Mouse (Mus musculus) left cerebral cortex, adult 2 months (tissue): ENCODE data around the gene Wif1. TPM values are rescaled to one million over a fixed set of nuclear protein-coding genes. Genes with fewer than 3 reads are reported as not detected.

ENCODE experiments used
- DNase-seq, 2 experiments: peaks; one replicate each; pipeline ENCODE4 v3.0.0; 2021 to 2022; ENCODE audit warnings: low spot score in 2 of 2, mixed read lengths in 1 of 2; ENCODE audit errors: extremely low spot score in 1 of 2
- H3K27ac ChIP-seq: fragments of 200-600 bp; 2 replicates; pipeline ENCODE4 v1.8.1; 2022
- H3K4me3 ChIP-seq: fragments of 200-600 bp; 2 replicates; pipeline ENCODE4 v1.8.1; 2022
- CTCF ChIP-seq: fragments of 200-600 bp; IDR thresholded peaks from 2 replicates; pipeline ENCODE4 v1.8.1; 2022; ENCODE audit warnings: antibody characterized with exemption, mild to moderate bottlenecking, moderate library complexity
- intact Hi-C: fragments of 180-260 bp; cut with DNase I; formaldehyde crosslinking; loops from one replicate; pipeline ENCODE4 v1.15.1; 2025
- total RNA-seq, 2 experiments: library from RNA; stranded (reverse); gene quantifications; 2 replicates each; pipeline ENCODE4 v1.2.3; 2021

Gene Wif1
- total RNA-seq, 2 experiments from 2014 or later: 1.4 to 1.7 TPM

DNA sequence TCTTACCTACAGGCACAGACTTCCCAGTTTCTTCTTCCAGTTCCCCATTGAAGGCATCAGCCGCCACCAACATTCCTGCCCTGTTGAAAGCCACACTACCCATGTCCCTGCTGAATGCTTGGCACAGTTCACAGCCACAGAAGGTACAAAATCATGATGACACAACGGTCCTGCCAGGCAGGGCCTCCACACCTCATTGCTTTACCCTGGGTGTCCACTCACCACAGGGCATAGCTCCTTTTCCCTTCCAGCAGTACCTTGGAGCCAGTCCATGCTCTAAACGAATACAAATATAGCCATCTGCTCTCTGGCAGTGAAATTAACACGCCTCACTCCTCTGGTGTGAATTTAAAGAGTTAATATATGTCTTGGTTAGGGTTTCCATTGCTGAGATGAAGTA lies 49.1 kb downstream of the Wif1 start:
- intact Hi-C loops: no loop called here

DNA sequence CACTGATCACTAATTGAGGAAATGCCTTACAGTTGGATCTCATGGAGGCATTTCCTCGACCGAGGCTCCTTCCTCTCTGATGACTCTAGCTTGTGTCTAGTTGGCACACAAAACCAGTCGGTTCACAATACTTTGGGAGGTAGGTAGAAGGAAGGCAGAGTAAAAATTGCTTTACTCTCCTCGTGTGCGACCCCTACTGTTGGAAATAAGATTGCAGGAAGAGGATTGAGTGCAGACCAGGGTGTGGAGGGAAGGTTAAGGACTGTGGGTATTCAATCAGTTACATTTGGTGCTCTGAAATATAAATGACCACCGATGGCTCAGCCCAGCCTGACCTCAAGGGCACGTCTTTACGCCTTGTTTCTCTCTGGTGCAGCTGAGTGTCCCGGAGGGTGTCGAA lies 49.8 kb downstream of the Wif1 start:
- TF ChIP-seq CTCF: peak; percentile 40
- Histone ChIP-seq H3K27ac (no peak overlapping the region), H3K4me3 (no peak overlapping the region)
- intact Hi-C loops: no loop called here
- DNase-seq: no peak

More for the DNA sequence above, 49.1 kb downstream of the Wif1 start:
- Histone ChIP-seq H3K4me3 (no peak overlapping the region), H3K27ac (no peak overlapping the region)
- TF ChIP-seq CTCF: no peak
- DNase-seq: no peak

DNA sequence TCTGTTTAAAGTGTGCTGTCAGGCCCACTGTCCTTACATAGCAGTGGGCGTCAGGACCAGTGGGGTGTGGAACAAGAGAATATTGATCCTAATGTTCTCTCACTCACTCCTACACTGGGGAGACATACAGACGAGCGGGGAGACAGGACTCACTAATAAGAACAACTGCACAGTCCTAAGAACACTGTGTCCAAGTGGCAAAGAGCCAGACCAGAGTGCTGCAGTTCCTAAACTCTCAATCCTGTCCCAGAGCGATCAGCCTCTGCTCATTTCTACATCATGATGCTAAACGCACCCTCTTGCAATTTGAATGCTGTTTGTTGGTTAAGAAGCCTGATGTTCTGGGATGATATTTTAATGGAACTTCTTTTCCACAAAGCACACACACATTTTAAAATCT lies 54.9 kb downstream of the Wif1 start:
- intact Hi-C loops: no loop called here
- Histone ChIP-seq H3K4me3 (no peak overlapping the region), H3K27ac (no peak overlapping the region)
- TF ChIP-seq CTCF: no peak
- DNase-seq: no peak

DNA sequence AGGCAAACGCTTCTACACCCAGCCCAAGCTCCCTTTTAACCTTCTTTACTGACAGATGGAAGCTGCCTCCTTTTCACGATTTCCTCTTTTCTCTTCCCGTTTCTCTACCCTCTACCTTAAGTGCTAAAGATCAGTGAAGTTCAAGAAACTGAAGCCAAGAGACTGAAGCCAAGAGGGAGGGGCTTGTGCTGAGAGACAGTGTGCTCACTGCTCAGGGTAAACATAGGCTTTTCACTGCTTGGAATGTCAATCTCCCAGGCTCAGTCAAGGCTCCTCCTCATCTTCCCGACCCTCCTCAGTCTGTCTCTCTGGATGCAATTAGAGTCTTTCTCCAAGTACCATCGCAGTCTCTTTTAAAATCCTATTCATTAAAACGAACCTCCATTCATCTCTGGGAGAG lies 55.6 kb downstream of the Wif1 start:
- DNase-seq: no peak

DNA sequence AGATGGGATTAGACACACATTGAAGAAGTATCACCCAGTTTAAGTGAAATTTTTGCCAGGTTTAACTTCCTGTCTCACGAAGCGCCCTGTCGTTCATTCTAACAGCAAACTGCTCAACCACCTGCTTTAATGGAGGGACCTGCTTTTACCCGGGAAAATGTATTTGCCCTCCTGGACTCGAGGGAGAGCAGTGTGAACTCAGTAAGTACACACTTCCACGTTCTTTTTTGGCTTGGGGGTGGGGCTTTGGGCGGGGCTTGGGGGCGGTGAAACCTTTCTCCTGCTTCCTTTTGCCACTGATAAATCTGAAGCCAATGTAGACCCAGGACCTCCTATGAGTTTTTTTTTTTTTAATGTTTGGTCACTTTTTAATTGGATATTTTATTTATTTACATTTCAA lies 56.2 kb downstream of the Wif1 start:
- DNase-seq: no peak
- no peak overlapping the region for H3K27ac ChIP-seq
- intact Hi-C loops: no loop called here
- TF ChIP-seq CTCF: no peak
- H3K4me3 ChIP-seq: no peak overlapping the region

More for the DNA sequence above, 55.6 kb downstream of the Wif1 start:
- Histone ChIP-seq H3K4me3 (no peak overlapping the region), H3K27ac (no peak overlapping the region)
- TF ChIP-seq CTCF: no peak
- intact Hi-C loops: no loop called here

DNA sequence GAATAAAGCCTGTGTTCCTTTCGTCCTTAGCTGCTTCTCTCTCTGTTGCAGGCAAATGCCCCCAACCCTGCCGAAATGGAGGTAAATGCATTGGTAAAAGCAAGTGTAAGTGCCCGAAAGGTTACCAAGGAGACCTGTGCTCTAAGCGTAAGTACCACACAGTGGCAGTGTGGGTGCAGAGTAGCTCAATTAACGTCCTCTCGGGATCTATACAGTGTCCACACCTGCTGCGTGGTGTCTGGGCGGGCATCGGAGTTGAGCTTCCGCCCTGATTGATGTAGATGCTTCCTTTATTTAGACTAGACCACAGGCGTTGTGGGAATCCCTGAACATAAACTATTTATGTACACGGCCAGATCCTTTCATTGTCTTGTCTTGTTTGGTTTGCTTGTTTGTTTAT lies 62.2 kb downstream of the Wif1 start:
- Histone ChIP-seq H3K27ac (no peak overlapping the region), H3K4me3 (no peak overlapping the region)
- TF ChIP-seq CTCF: no peak
- DNase-seq: no peak
- intact Hi-C loops: no loop called here

DNA sequence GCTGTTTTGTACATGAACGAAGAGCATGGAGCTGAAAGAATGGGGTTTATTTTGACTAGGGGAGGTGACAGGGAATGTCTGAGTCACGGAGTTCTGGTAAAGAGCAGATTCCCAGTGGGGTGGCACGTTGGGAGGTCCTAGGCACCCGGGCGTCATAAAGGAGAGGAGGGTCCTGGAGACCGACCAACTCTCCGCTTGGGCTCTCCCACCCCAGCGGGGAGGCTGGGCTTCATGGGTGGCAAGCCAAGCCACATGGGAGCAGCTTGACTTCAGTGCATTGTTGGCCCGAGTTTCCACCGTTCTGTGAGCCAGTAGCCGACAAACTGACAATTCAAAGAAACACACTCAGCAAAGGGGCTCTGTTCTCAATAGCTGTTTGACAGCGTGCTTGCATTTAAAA lies 64.5 kb downstream of the Wif1 start:
- no peak for TF ChIP-seq CTCF
- H3K27ac ChIP-seq: no peak overlapping the region
- no peak overlapping the region for H3K4me3 ChIP-seq
- intact Hi-C loops: no loop called here
- no peak for DNase-seq

DNA sequence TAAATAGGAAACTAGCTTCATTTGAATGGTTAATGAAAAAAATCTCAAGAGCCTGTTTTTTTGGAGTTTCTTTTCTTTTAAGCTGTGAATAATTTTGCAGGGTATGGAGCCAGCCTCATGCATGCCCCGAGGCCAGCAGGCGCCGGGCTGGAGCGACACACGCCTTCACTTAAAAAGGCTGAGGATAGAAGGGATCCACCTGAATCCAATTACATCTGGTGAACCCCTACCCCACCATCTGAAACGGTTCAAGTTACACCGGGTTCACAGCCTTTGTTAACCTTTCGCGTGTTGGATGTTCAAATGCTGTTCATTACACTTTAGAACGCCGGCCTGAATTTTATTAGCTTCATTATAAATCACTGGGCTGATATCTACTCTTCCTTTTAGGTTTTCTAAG lies 65.9 kb downstream of the Wif1 start:
- TF ChIP-seq CTCF: no peak
- intact Hi-C loops: no loop called here
- DNase-seq: no peak
- Histone ChIP-seq H3K27ac (no peak overlapping the region), H3K4me3 (no peak overlapping the region)

DNA sequence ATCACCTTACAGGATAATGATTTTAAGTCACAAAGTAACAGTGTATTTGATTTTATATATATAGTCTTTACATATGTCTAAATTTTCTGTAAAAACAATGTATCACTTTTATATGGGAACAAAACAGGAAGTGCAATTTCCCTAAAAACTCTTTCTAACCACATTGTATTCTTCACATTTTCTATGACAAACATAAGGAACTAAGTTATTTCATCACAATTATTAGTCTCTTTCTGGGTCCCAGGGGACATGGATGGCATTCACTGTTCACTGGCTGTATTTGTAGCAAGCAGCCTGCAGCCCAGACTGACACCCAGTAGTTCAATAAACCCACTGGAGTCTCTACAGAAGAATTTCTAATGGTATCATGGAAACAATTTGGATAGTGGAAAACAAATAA lies 82.4 kb downstream of the Wif1 start:
- H3K4me3 ChIP-seq: no peak overlapping the region
- no peak overlapping the region for H3K27ac ChIP-seq
- no peak for TF ChIP-seq CTCF
- no peak for DNase-seq
- intact Hi-C loops: no loop called here

DNA sequence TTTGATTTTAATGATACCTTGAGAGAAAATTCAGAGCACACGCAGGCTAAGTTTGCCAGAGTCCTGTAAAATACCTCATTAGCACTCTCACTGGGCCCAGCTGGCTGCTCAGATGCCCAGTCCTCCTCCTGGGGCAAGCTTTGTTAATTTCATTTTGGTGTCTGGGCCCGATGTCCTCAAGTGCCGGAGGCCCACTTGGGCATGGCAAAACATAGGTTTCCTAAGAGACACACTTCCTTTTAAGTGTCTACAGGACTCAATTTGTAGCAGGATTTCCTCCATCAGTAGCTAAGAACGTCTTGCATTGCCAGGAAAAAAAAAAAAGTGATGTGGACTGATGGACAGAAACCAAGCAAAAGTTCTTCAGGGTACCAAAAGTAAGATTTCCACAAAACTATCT lies 82.9 kb downstream of the Wif1 start:
- TF ChIP-seq CTCF: no peak
- Histone ChIP-seq H3K4me3 (no peak overlapping the region), H3K27ac (no peak overlapping the region)
- intact Hi-C loops: no loop called here
- no peak for DNase-seq

DNA sequence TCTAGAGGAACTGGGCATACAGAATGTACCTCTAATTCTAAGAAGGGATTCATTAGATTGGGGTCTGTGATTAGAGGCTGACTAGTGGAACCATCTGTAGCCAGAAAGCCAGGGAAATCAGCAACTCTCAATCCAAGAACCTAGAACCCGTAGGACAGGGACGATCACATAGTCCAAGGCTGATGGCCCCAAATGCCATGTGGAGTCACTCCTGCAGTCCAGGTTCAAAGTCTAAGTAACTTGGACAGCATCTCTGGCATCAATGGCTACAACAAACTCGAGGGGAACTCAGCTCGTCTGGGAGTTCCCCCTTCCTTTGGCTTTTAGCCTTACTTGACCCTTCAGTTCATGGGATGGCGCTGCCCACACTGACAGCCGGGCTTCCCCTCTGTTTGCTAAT lies 87.0 kb downstream of the Wif1 start:
- H3K27ac ChIP-seq: no peak overlapping the region
- DNase-seq: no peak
- no peak overlapping the region for H3K4me3 ChIP-seq
- intact Hi-C loops: no loop called here
- TF ChIP-seq CTCF: no peak

DNA sequence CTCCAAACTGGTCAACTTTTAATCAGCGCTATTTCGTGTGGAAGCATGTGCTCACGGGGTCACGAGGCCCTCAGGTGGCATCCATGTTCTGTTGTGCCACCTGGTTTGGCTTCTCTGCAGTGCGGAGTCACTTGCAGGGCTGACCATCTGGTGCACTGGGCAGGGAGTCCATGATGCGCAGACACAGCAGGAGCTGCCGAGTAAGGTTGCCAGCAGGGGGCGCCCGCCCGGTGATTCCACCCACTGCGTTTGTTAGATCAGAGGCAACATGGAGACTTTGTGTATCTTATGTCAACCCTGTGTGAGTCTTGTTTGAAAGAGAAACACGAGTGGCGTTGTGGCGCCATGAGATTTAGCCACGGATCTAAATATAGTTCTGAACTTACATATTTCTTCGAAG lies 90.7 kb downstream of the Wif1 start:
- no peak for DNase-seq
- Histone ChIP-seq H3K4me3 (no peak overlapping the region), H3K27ac (no peak overlapping the region)
- peak; percentile 15 for TF ChIP-seq CTCF
- intact Hi-C loops: no loop called here

DNA sequence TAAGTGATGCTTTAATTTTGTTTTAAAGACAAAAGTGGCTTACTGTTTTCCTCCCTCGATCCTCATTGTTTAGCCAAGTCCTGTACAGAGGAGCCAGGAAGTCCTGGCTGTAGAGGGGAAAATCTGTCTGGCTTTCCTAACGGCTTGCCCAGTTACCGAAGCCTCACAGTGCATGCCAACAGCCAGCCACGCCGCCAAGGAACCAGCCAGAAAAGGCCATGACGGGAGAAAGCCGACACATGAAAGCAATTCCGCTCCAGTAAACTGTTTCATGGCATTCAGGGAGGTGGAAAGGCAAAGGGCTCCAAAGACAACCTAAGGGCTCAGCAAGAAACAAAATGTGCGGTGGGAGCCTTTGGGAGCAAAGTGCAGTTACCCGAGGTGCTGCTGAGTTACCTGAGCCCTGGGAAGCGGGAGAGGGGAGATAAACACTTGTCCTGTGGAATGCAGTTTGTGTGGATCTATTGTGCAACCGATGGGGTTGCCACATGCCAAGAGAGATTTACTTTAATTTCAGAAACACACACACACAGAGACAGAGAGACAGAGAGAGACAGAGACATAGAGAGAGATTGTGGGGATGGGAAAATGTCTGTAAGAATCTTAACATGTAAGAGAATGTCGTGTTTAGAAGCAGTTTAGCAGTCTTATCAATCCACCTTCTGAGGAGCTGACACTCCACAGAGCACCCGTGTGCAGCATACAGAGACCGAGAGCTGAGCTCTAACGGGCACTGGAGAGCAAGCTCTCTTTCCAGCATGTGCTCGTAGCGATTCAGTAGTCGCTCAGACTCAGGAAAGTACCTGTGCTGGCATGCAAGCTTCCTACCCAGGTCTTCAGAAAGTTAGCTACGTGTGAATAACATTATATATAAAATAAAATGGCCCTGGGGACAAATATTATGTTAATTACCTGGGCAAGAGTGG lies 95.5 kb downstream of the Wif1 start:
- no peak overlapping the region for H3K4me3 ChIP-seq
- no peak for DNase-seq

More for the DNA sequence above, 95.5 kb downstream of the Wif1 start:
- no peak for TF ChIP-seq CTCF
- intact Hi-C loops: no loop called here
- H3K27ac ChIP-seq: no peak overlapping the region

Other genes starting within 250 kb of the Wif1 start
- gene Msrb3, start 134.9 kb upstream of the Wif1 start, total RNA-seq: 1 to 10 TPM; 6.4 to 7.2 TPM
- 10 to 100 TPM; 38.2 to 39.5 TPM for gene Lemd3, start 54.6 kb upstream of the Wif1 start, total RNA-seq